Mouse (Mus musculus) CH12.LX (cell line): ENCODE data around the gene Tmem169. TPM values are rescaled to one million over a fixed set of nuclear protein-coding genes. Genes with fewer than 3 reads are reported as not detected.
"Not testable (repeated sequence)": the region's sequence is repeated elsewhere in the genome, so short reads cannot be mapped to it uniquely, and the experiment has no call there.

Source experiments
- DNase-seq: peaks from one replicate; pipeline ENCODE4 v3.0.0-alpha.2; 2013; ENCODE audit errors: extremely low read depth
- H3K27ac ChIP-seq: 2 replicates; pipeline ENCODE4 v1.5.1; 2012; ENCODE audit warnings: low read depth, mild to moderate bottlenecking, control low read depth, moderate library complexity; ENCODE audit not compliant: insufficient read depth
- H3K27me3 ChIP-seq: replicated peaks from 2 replicates; pipeline ENCODE3; 2012; ENCODE audit warnings: inconsistent platforms
- H3K36me3 ChIP-seq, 2 experiments: replicated peaks in 1 of 2; 2 replicates each; pipeline versions ENCODE3 to v1.6.1; 2012; ENCODE audit warnings: inconsistent platforms in 1 of 2, low read length in 1 of 2, mild to moderate bottlenecking in 1 of 2, mixed read lengths in 1 of 2, moderate library complexity in 1 of 2; ENCODE audit not compliant: control insufficient read depth in 1 of 2, insufficient read depth in 1 of 2
- H3K4me1 ChIP-seq, 2 experiments: 2 replicates each; pipeline ENCODE4 v1.6.1; 2012; ENCODE audit warnings: inconsistent platforms in 1 of 2, moderate library complexity in 1 of 2; ENCODE audit not compliant: insufficient read depth in 2 of 2, control insufficient read depth in 1 of 2
- H3K4me2 ChIP-seq: 2 replicates; pipeline ENCODE4 v1.6.1; 2012; ENCODE audit warnings: low read depth, mild to moderate bottlenecking, control low read depth; ENCODE audit not compliant: poor library complexity, insufficient read depth, severe bottlenecking
- H3K4me3 ChIP-seq, 3 experiments: fragments of 150-350 bp in 1 of 3; sonication (generic) in 1 of 3; replicated peaks in 1 of 3; 2 replicates each; pipeline versions ENCODE3 to v1.5.1; 2011 to 2012; ENCODE audit warnings: low read depth in 2 of 3, low read length in 2 of 3, mild to moderate bottlenecking in 2 of 3, moderate library complexity in 2 of 3, control low read depth in 1 of 3, improper control_type of control experiment in 1 of 3, inconsistent platforms in 1 of 3, mixed read lengths in 1 of 3; ENCODE audit not compliant: poor library complexity in 1 of 3
- H3K79me2 ChIP-seq: replicated peaks from 2 replicates; pipeline ENCODE4 v1.6.1; 2012; ENCODE audit warnings: mild to moderate bottlenecking, moderate library complexity; ENCODE audit not compliant: control insufficient read depth, poor library complexity, insufficient read depth, severe bottlenecking; ENCODE audit errors: extremely low read depth
- H3K9ac ChIP-seq: 2 replicates; pipeline ENCODE4 v1.6.1; 2012; ENCODE audit warnings: low read depth, mild to moderate bottlenecking, control low read depth, moderate library complexity; ENCODE audit not compliant: insufficient read depth
- H3K9me3 ChIP-seq: replicated peaks from 2 replicates; pipeline ENCODE3; 2012; ENCODE audit warnings: low read length, inconsistent platforms, mixed read lengths
- CHD2 ChIP-seq: IDR thresholded peaks from 2 replicates; pipeline ENCODE4 v1.6.1; 2011; ENCODE audit warnings: low read length, improper control_type of control experiment
- CTCF ChIP-seq, 2 experiments: IDR thresholded peaks in 1 of 2; conservative IDR thresholded peaks in 1 of 2; 2 replicates each; pipeline ENCODE4 v1.5.1; 2011 to 2012; ENCODE audit warnings: low read depth in 2 of 2, low read length in 2 of 2, improper control_type of control experiment in 1 of 2, inconsistent platforms in 1 of 2, mild to moderate bottlenecking in 1 of 2, moderate library complexity in 1 of 2
- EP300 ChIP-seq: IDR thresholded peaks from 2 replicates; pipeline ENCODE4 v1.6.1; 2011; ENCODE audit warnings: low read length, improper control_type of control experiment
- GABPA ChIP-seq: IDR thresholded peaks from 2 replicates; pipeline ENCODE4 v1.6.1; 2012; ENCODE audit warnings: low read depth, low read length, improper control_type of control experiment, inconsistent platforms; ENCODE audit not compliant: insufficient replicate concordance
- IRF4 ChIP-seq: IDR thresholded peaks from 2 replicates; pipeline ENCODE4 v1.6.1; 2014; ENCODE audit warnings: low read depth, mild to moderate bottlenecking, inconsistent platforms, low read length, improper control_type of control experiment
- JUND ChIP-seq: conservative IDR thresholded peaks from 2 replicates; pipeline ENCODE4 v1.6.1; 2011; ENCODE audit warnings: low read depth, low read length, improper control_type of control experiment
- KAT2A ChIP-seq: IDR thresholded peaks from 2 replicates; pipeline ENCODE4 v1.6.1; 2012; ENCODE audit warnings: low read length, improper control_type of control experiment, inconsistent platforms; ENCODE audit not compliant: insufficient replicate concordance
- MAX ChIP-seq: IDR thresholded peaks from 2 replicates; pipeline ENCODE4 v1.6.1; 2011; ENCODE audit warnings: low read length, improper control_type of control experiment
- MXI1 ChIP-seq: IDR thresholded peaks from 2 replicates; pipeline ENCODE4 v1.6.1; 2011; ENCODE audit warnings: mild to moderate bottlenecking, low read depth, low read length, improper control_type of control experiment
- PAX5 ChIP-seq: IDR thresholded peaks from 2 replicates; pipeline ENCODE4 v1.6.1; 2012; ENCODE audit warnings: low read length, inconsistent platforms, mixed read lengths
- RAD21 ChIP-seq: IDR thresholded peaks from 2 replicates; pipeline ENCODE4 v1.6.1; 2011; ENCODE audit warnings: low read depth, mild to moderate bottlenecking, low read length, improper control_type of control experiment, moderate library complexity
- RCOR1 ChIP-seq: conservative IDR thresholded peaks from 2 replicates; pipeline ENCODE4 v1.6.1; 2012; ENCODE audit warnings: low read depth, mild to moderate bottlenecking, inconsistent platforms, low read length, improper control_type of control experiment
- SIN3A ChIP-seq: IDR thresholded peaks from 2 replicates; pipeline ENCODE4 v1.6.1; 2012; ENCODE audit warnings: low read length, improper control_type of control experiment, inconsistent platforms
- SMC3 ChIP-seq: IDR thresholded peaks from 2 replicates; pipeline ENCODE4 v1.6.1; 2011; ENCODE audit warnings: low read depth, low read length, improper control_type of control experiment
- USF1 ChIP-seq: IDR thresholded peaks from 2 replicates; pipeline ENCODE4 v1.6.1; 2014; ENCODE audit warnings: low read depth, mild to moderate bottlenecking, inconsistent platforms, low read length, improper control_type of control experiment
- USF2 ChIP-seq: conservative IDR thresholded peaks from 2 replicates; pipeline ENCODE4 v1.6.1; 2011; ENCODE audit warnings: low read depth, low read length, improper control_type of control experiment
- dilution Hi-C: fragments of 300-500 bp; cut with MboI; formaldehyde crosslinking; loops from 2 replicates; pipeline ENCODE4 v1.14.3; 2020; ENCODE audit warnings: low sequenced_read_pairs; ENCODE audit not compliant: extremely low pct_unique_long_range_greater_than_20kb, extremely low pct_ligation_motif_present
- in situ Hi-C: fragments of 300-500 bp; cut with MboI; formaldehyde crosslinking; loops from 3 replicates; pipeline ENCODE4 v1.14.3; 2019; ENCODE audit warnings: low sequenced_read_pairs, low pct_ligation_motif_present, low pct_unique_long_range_greater_than_20kb, mixed read lengths
- polyA plus RNA-seq: library from polyadenylated mRNA; unstranded; fragments of >175 nt; gene quantifications from 2 replicates; pipeline ENCODE4 v1.2.1, GENCODE M21; 2012; ENCODE audit warnings: low read depth; ENCODE audit not compliant: insufficient read length
- total RNA-seq, 2 experiments: library from RNA; depleted of rRNA; stranded (reverse); fragments of 300-350 nt in 1 of 2; fragments of >200 nt in 1 of 2; gene quantifications; 2 replicates each; pipeline ENCODE4 v1.2.3; 2012 to 2014

Tmem169 gene
- total and polyA plus RNA-seq, 3 experiments = 0.17 to 0.26 TPM; not detected in 1

DNA sequence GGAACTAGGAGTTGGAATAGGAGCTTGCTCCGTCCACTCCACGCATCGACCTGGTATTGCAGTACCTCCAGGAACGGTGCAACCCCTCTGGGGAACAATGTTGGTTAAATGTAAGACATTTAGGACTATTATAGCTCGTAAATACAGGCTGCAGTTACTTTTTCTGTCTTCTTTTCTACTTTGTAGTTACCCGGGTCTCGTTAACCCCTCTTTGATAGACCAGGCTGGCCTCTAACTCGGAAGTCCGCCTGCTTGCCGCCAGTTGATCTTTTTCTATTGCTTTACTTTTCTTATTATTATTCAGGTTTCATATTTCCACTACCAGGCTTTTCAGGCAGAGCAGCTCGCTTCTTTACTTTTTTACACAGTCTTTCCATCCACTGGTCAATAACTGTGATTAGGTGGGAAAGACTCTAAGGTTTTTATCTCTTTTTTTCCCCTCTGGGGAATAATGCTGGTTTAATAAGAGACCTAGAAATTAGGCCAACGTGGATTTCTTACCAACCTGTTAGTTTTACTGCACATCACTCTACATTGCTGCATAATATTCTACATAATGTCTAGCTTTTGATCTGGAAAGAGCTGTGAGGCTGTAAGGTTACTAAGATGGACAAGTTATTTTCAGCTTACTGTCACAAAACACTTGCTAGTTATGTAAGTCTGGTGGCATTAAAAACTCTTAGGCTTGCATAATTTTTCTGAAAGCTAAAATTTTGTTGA, 39.7 kb upstream of the Tmem169 start (continued):
- TF ChIP-seq JUND = no peak; the same call in 1 of the 2 replicates
- TF ChIP-seq SIN3A = peak; percentile 79; the same call in 1 of the 2 replicates
- TF ChIP-seq SMC3 = no peak
- TF ChIP-seq MXI1 = peak; percentile 5; the same call in 1 of the 2 replicates
- no peak for TF ChIP-seq USF1

DNA sequence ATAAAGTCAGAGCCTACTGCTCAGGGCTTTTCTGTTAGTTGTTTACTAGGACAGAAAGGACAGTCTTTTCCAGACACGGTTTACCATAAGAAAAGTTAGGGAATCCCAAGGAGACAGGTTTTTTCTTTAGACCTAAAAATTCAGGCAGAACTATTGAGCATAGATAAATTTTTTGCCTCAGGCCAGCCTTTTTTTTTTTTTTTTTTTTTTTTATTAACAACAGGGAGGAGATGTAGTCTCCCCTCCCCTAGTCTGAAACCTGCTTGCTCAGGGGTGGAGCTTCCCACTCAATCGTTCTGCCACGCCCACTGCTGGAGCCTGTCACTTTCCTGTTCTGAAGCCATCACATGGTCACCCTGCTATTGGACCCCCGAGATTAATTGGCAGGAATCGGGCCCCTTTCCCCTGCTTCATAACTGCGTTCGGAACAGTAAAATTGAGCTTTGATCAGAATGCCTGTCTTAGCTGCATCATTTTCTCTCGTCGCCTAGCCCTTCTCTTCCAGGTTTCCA, 35.9 kb upstream of the Tmem169 start:
- H3K9me3 ChIP-seq, H3K27me3 ChIP-seq, H3K9ac ChIP-seq, dilution Hi-C loops, H3K79me2 ChIP-seq, H3K36me3 ChIP-seq, in situ Hi-C loops, DNase-seq, H3K27ac ChIP-seq, H3K4me2 ChIP-seq, H3K4me3 ChIP-seq: not testable (repeated sequence)
- H3K4me1 ChIP-seq = peaks cover 0 to 13% of the 10 kb centered on the region in 2 experiments; a peak in 1 of 4 replicates

DNA sequence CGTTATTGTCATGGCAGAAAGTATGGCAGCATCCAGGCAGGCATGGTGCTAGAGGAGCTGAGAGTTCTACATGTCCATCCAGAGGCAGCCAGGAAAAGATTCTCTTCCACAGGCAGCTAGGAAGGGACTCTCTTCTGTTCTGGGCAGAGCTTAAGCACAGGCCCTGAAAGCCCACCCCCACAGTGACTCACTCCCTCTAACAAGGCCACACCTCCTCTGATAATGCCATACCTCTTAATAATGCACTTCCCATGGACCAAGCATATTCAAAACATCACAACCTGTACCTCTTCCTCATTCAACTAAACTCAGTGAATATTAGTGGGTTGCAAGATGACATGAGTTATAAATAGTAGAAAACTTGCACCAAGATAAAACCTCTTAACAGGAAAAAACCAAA, 32.4 kb upstream of the Tmem169 start:
- no peak overlapping the region for H3K4me3 ChIP-seq

More for the DNA sequence above, 32.4 kb upstream of the Tmem169 start:
- H3K27ac ChIP-seq = no peak overlapping the region
- no peaks in the 10 kb centered on the region for H3K79me2 ChIP-seq
- peaks cover 0 to 23% of the 10 kb centered on the region in 2 experiments; a peak in 2 of 4 replicates for H3K4me1 ChIP-seq
- H3K4me2 ChIP-seq = no peak overlapping the region
- no peaks in the 10 kb centered on the region for H3K27me3 ChIP-seq
- H3K36me3 ChIP-seq = no peaks in the 10 kb centered on the region
- no peak for DNase-seq
- no peak overlapping the region for H3K9ac ChIP-seq
- dilution Hi-C loops (no loop called here), in situ Hi-C loops (no loop called here)
- TF ChIP-seq CHD2 (no peak), MAX (no peak), PAX5 (no peak), SMC3 (no peak), GABPA (no peak), IRF4 (no peak), KAT2A (no peak), RCOR1 (no peak), CTCF (conservative IDR thresholded peaks at IDR 0.05 in 1 of 2, IDR thresholded peaks at IDR 0.05 in 1 of 2; ENCODE audit: low read depth in 2 of 2, low read length in 2 of 2) (no peak), EP300 (no peak), RAD21 (no peak), USF2 (no peak)
- no peaks in the 10 kb centered on the region for H3K9me3 ChIP-seq
